Mouse (Mus musculus) CH12.LX (cell line): ENCODE results near the gene Sirt3. TPM values are rescaled to one million over a fixed set of nuclear protein-coding genes. Genes with fewer than 3 reads are reported as not detected.

Experiments used
- DNase-seq: peaks from one replicate; pipeline ENCODE4 v3.0.0-alpha.2; 2013; ENCODE audit errors: extremely low read depth
- H3K27ac ChIP-seq: 2 replicates; pipeline ENCODE4 v1.5.1; 2012; ENCODE audit warnings: low read depth, mild to moderate bottlenecking, control low read depth, moderate library complexity; ENCODE audit not compliant: insufficient read depth
- H3K27me3 ChIP-seq: replicated peaks from 2 replicates; pipeline ENCODE3; 2012; ENCODE audit warnings: inconsistent platforms
- H3K36me3 ChIP-seq, 2 experiments: replicated peaks in 1 of 2; 2 replicates each; pipeline versions ENCODE3 to v1.6.1; 2012; ENCODE audit warnings: inconsistent platforms in 1 of 2, low read length in 1 of 2, mild to moderate bottlenecking in 1 of 2, mixed read lengths in 1 of 2, moderate library complexity in 1 of 2; ENCODE audit not compliant: control insufficient read depth in 1 of 2, insufficient read depth in 1 of 2
- H3K4me1 ChIP-seq, 2 experiments: 2 replicates each; pipeline ENCODE4 v1.6.1; 2012; ENCODE audit warnings: inconsistent platforms in 1 of 2, moderate library complexity in 1 of 2; ENCODE audit not compliant: insufficient read depth in 2 of 2, control insufficient read depth in 1 of 2
- H3K4me2 ChIP-seq: 2 replicates; pipeline ENCODE4 v1.6.1; 2012; ENCODE audit warnings: low read depth, mild to moderate bottlenecking, control low read depth; ENCODE audit not compliant: poor library complexity, insufficient read depth, severe bottlenecking
- H3K4me3 ChIP-seq, 3 experiments: fragments of 150-350 bp in 1 of 3; sonication (generic) in 1 of 3; replicated peaks in 1 of 3; 2 replicates each; pipeline versions ENCODE3 to v1.5.1; 2011 to 2012; ENCODE audit warnings: low read depth in 2 of 3, low read length in 2 of 3, mild to moderate bottlenecking in 2 of 3, moderate library complexity in 2 of 3, control low read depth in 1 of 3, improper control_type of control experiment in 1 of 3, inconsistent platforms in 1 of 3, mixed read lengths in 1 of 3; ENCODE audit not compliant: poor library complexity in 1 of 3
- H3K79me2 ChIP-seq: replicated peaks from 2 replicates; pipeline ENCODE4 v1.6.1; 2012; ENCODE audit warnings: mild to moderate bottlenecking, moderate library complexity; ENCODE audit not compliant: control insufficient read depth, poor library complexity, insufficient read depth, severe bottlenecking; ENCODE audit errors: extremely low read depth
- H3K9ac ChIP-seq: 2 replicates; pipeline ENCODE4 v1.6.1; 2012; ENCODE audit warnings: low read depth, mild to moderate bottlenecking, control low read depth, moderate library complexity; ENCODE audit not compliant: insufficient read depth
- H3K9me3 ChIP-seq: replicated peaks from 2 replicates; pipeline ENCODE3; 2012; ENCODE audit warnings: low read length, inconsistent platforms, mixed read lengths
- BHLHE40 ChIP-seq: IDR thresholded peaks from 2 replicates; pipeline ENCODE4 v1.6.1; 2011; ENCODE audit warnings: mild to moderate bottlenecking, low read depth, low read length, improper control_type of control experiment
- CHD1 ChIP-seq: IDR thresholded peaks from 2 replicates; pipeline ENCODE4 v1.6.1; 2012; ENCODE audit warnings: low read depth, low read length, improper control_type of control experiment, inconsistent platforms
- CTCF ChIP-seq, 2 experiments: IDR thresholded peaks in 1 of 2; conservative IDR thresholded peaks in 1 of 2; 2 replicates each; pipeline ENCODE4 v1.5.1; 2011 to 2012; ENCODE audit warnings: low read depth in 2 of 2, low read length in 2 of 2, improper control_type of control experiment in 1 of 2, inconsistent platforms in 1 of 2, mild to moderate bottlenecking in 1 of 2, moderate library complexity in 1 of 2
- ELF1 ChIP-seq: IDR thresholded peaks from 2 replicates; pipeline ENCODE4 v1.6.1; 2014; ENCODE audit warnings: low read depth, mild to moderate bottlenecking, inconsistent platforms, low read length, improper control_type of control experiment
- GABPA ChIP-seq: IDR thresholded peaks from 2 replicates; pipeline ENCODE4 v1.6.1; 2012; ENCODE audit warnings: low read depth, low read length, improper control_type of control experiment, inconsistent platforms; ENCODE audit not compliant: insufficient replicate concordance
- MAFK ChIP-seq: IDR thresholded peaks from 2 replicates; pipeline ENCODE4 v1.6.1; 2011; ENCODE audit warnings: low read length, improper control_type of control experiment; ENCODE audit not compliant: insufficient replicate concordance
- MAX ChIP-seq: IDR thresholded peaks from 2 replicates; pipeline ENCODE4 v1.6.1; 2011; ENCODE audit warnings: low read length, improper control_type of control experiment
- MXI1 ChIP-seq: IDR thresholded peaks from 2 replicates; pipeline ENCODE4 v1.6.1; 2011; ENCODE audit warnings: mild to moderate bottlenecking, low read depth, low read length, improper control_type of control experiment
- MYC ChIP-seq: IDR thresholded peaks from 2 replicates; pipeline ENCODE4 v1.6.1; 2011; ENCODE audit warnings: low read depth, mild to moderate bottlenecking, improper control_type of control experiment, low read length
- NELFE ChIP-seq: IDR thresholded peaks from 2 replicates; pipeline ENCODE4 v1.6.1; 2011; ENCODE audit warnings: low read depth, low read length, improper control_type of control experiment
- PAX5 ChIP-seq: IDR thresholded peaks from 2 replicates; pipeline ENCODE4 v1.6.1; 2012; ENCODE audit warnings: low read length, inconsistent platforms, mixed read lengths
- POLR2A ChIP-seq: IDR thresholded peaks from 2 replicates; pipeline ENCODE4 v1.6.1; 2011; ENCODE audit warnings: low read depth, mild to moderate bottlenecking, improper control_type of control experiment, low read length
- RCOR1 ChIP-seq: conservative IDR thresholded peaks from 2 replicates; pipeline ENCODE4 v1.6.1; 2012; ENCODE audit warnings: low read depth, mild to moderate bottlenecking, inconsistent platforms, low read length, improper control_type of control experiment
- SIN3A ChIP-seq: IDR thresholded peaks from 2 replicates; pipeline ENCODE4 v1.6.1; 2012; ENCODE audit warnings: low read length, improper control_type of control experiment, inconsistent platforms
- USF1 ChIP-seq: IDR thresholded peaks from 2 replicates; pipeline ENCODE4 v1.6.1; 2014; ENCODE audit warnings: low read depth, mild to moderate bottlenecking, inconsistent platforms, low read length, improper control_type of control experiment
- ZNF384 ChIP-seq: IDR thresholded peaks from 2 replicates; pipeline ENCODE4 v1.6.1; 2012; ENCODE audit warnings: low read depth, low read length, improper control_type of control experiment, inconsistent platforms
- dilution Hi-C: fragments of 300-500 bp; cut with MboI; formaldehyde crosslinking; loops from 2 replicates; pipeline ENCODE4 v1.14.3; 2020; ENCODE audit warnings: low sequenced_read_pairs; ENCODE audit not compliant: extremely low pct_unique_long_range_greater_than_20kb, extremely low pct_ligation_motif_present
- in situ Hi-C: fragments of 300-500 bp; cut with MboI; formaldehyde crosslinking; loops from 3 replicates; pipeline ENCODE4 v1.14.3; 2019; ENCODE audit warnings: low sequenced_read_pairs, low pct_ligation_motif_present, low pct_unique_long_range_greater_than_20kb, mixed read lengths
- polyA plus RNA-seq: library from polyadenylated mRNA; unstranded; fragments of >175 nt; gene quantifications from 2 replicates; pipeline ENCODE4 v1.2.1, GENCODE M21; 2012; ENCODE audit warnings: low read depth; ENCODE audit not compliant: insufficient read length
- total RNA-seq, 2 experiments: library from RNA; depleted of rRNA; stranded (reverse); fragments of 300-350 nt in 1 of 2; fragments of >200 nt in 1 of 2; gene quantifications; 2 replicates each; pipeline ENCODE4 v1.2.3; 2012 to 2014

The Sirt3 gene
- total and polyA plus RNA-seq, 3 experiments, result 12.6 to 23.7 (median 16.6) TPM

DNA sequence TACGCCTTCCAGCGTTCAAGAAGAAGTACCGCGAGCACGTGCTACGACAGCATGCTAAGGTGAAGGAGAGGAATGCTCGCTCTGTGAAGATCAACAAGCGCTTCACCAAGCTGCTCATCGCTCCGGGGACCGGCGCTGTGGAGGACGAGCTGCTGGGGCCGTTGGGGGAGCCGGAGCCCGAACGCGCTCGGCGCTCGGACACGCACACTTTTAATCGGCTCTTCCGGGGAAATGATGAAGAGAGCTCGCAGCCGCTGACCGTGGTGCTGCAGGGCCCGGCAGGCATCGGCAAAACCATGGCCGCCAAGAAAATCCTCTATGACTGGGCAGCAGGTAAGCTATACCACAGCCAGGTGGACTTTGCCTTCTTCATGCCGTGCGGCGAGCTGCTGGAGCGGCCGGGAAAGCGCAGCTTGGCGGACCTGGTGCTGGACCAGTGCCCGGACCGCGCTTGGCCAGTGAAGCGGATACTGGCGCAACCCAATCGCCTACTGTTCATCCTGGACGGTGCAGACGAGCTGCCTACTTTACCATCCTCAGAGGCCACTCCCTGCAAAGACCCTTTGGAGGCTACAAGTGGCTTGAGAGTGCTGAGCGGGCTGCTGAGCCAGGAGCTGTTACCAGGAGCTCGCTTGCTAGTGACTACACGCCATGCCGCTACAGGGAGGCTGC lies 40.4 kb upstream of the Sirt3 start:
- peak overlapping the region; percentile 77 for H3K4me2 ChIP-seq
- H3K9me3 ChIP-seq, result peaks cover 2% of the 10 kb centered on the region
- peaks cover 19% of the 10 kb centered on the region for H3K27me3 ChIP-seq
- no peaks in the 10 kb centered on the region for H3K79me2 ChIP-seq
- in situ Hi-C loops, result no loop called here
- no peaks in the 10 kb centered on the region for H3K36me3 ChIP-seq
- peak overlapping the region in 1 of 3 experiments; percentile 49 for H3K4me3 ChIP-seq
- DNase-seq, result no peak
- TF ChIP-seq SIN3A (0 out of 2 replicates have a peak, but pooled peaks have one; percentile 39), NELFE (no peak), MYC (peak; percentile 61; the same call in 1 of the 2 replicates), ELF1 (peak; percentile 46), MAX (peak; percentile 69), PAX5 (no peak), BHLHE40 (peak; percentile 59)
- TF ChIP-seq, all 38 proteins: peak for 5
- Histone ChIP-seq H3K9ac (no peak overlapping the region), H3K4me1 (peaks cover 8% of the 10 kb centered on the region in 2 experiments; a peak in 3 of 4 replicates), H3K27ac (no peak overlapping the region)
- dilution Hi-C loops, result no loop called here

DNA sequence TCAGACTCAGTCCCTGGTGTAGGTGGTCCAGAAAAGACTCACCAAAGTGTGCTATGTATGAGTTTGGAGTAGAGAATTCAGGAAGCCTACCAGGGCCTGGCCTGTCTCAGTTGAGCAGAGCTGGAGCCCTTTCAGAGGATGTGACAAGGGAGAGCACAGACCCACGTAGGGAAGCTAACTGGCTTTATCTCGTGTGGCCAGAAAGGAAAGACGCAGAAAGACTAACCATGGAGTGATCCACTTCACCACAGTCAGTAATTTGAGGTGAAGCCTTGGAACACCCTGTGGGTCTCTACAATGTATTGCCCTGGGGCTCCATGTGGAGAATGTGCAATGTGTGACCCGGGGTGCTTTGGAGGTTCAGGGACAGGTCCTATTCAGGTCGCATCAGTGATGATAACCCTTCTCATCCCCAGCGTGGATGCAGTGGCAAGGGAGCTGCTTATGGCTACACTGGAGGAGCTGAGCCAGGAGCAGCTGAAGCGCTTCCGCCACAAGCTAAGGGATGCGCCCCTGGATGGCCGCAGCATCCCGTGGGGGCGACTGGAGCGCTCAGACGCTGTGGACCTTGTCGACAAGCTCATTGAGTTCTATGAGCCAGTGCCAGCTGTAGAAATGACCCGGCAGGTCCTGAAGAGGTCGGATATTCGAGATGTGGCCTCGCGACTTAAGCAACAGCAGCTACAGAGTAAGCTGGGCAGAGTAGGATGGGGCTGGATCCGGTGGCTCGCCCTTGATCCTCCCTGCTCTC lies 39.3 kb upstream of the Sirt3 start:
- no peak overlapping the region for H3K9ac ChIP-seq
- in situ Hi-C loops (no loop called here), dilution Hi-C loops (no loop called here)
- peaks cover 2% of the 10 kb centered on the region for H3K9me3 ChIP-seq
- H3K27me3 ChIP-seq, result peaks cover 19% of the 10 kb centered on the region
- H3K4me3 ChIP-seq, result no peak overlapping the region
- H3K4me2 ChIP-seq, result no peak overlapping the region
- no peaks in the 10 kb centered on the region for H3K36me3 ChIP-seq
- TF ChIP-seq MAX (no peak), MXI1 (no peak), CHD1 (no peak), RCOR1 (no peak), MAFK (no peak), CTCF (conservative IDR thresholded peaks at IDR 0.05 in 1 of 2, IDR thresholded peaks at IDR 0.05 in 1 of 2; ENCODE audit: low read depth in 2 of 2, low read length in 2 of 2) (no peak), POLR2A (no peak), GABPA (no peak), USF1 (no peak), ZNF384 (no peak)
- peaks cover 11 to 19% of the 10 kb centered on the region in 2 experiments for H3K4me1 ChIP-seq
- DNase-seq, result no peak
- no peaks in the 10 kb centered on the region for H3K79me2 ChIP-seq
- H3K27ac ChIP-seq, result no peak overlapping the region
